Mouse (Mus musculus): ENCODE data around the gene Fga. TPM values are rescaled to one million over a fixed set of nuclear protein-coding genes. Genes with fewer than 3 reads are reported as not detected.

The Fga gene
- total RNA-seq, 2 experiments from 2014 or later: not detected

- DNase-seq: no peak
- intact Hi-C loops (cut with DNase I; ENCODE audit: low total_unique reads): no loop called here
Measured at GRCm38 (mm10) chr3:83020387-83020786, 5.5 kb upstream of the Fga start.

GRCm38 (mm10) chr3:83021176-83021575 lies 4.7 kb upstream of the Fga start:
- intact Hi-C loops (cut with DNase I; ENCODE audit: low total_unique reads): no loop called here
- no peak for DNase-seq

GRCm38 (mm10) chr3:83025036-83025435 lies 840 bp upstream of the Fga start:
- intact Hi-C loops (cut with DNase I; ENCODE audit: low total_unique reads): no loop called here
- DNase-seq: no peak

DNA sequence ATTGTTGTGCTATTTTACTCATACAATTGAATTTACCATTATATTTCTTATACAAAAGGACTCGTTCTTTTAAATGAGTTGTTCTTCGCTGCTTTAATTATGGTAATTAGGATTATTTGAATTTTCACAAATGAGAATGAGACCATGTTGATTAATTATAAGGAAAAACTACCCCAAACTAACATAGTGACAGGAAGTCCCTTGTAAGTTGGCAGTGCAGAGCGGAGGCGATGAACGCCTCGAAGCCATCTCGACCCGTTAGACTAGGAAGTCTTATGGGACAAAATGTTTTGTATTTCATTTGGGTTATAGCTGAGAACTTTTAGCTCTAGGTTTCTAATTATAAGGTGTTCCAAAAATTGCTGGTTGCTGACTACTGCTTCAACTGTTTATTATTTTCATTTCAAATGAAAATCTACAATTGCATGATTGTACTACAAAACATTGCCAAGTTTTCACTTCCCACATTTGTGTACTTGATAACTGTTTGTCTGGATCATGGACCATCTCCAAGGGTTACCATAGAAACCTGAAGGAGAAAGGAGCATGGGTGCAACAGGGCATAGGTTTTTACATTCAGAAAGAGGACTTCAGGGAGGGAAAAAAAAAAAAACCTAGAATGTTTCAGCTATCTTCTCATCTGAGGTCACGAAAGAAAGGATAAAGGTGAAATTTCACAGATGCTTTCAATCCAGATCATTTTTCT lies 1.8 kb downstream of the Fga start:
- intact Hi-C loops (cut with DNase I; ENCODE audit: low total_unique reads): no loop called here
- no peak for DNase-seq

DNA sequence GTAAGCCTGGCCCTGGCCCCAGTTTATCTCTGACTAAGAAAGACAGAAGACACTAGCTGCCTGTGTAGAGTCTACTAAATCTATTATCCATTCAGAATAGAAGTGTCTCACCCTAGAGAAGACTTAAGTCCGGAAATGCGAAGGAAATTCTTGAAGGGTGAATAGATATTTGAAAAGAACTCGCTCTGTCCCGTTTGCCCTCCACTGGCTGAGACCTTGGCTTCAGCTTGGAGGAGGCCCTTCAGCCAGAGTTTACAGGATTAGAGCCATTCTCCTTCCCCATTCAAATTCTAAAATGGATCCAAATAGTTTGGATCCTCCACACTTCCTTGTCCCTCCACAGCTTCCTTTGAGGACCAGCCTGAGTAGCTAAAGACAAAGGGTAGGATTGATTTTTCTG lies 4.5 kb downstream of the Fga start:
- intact Hi-C loops (cut with DNase I; ENCODE audit: low total_unique reads): no loop called here
- DNase-seq: no peak

DNA sequence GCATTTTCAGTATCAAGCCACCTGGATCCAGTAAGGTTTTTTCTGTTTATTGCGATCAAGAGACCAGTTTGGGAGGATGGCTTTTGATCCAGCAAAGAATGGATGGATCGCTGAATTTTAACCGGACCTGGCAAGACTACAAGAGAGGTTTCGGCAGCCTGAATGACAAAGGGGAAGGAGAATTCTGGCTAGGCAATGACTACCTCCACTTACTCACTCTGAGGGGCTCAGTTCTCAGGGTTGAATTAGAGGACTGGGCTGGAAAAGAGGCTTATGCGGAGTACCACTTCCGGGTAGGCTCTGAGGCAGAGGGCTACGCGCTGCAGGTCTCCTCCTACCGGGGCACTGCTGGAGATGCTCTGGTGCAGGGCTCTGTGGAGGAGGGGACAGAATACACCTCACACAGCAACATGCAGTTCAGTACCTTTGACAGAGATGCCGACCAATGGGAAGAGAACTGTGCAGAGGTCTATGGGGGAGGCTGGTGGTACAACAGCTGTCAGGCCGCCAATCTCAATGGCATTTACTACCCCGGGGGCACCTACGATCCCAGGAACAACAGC lies 7.0 kb downstream of the Fga start:
- no peak for DNase-seq
- intact Hi-C loops (cut with DNase I; ENCODE audit: low total_unique reads): no loop called here

DNA sequence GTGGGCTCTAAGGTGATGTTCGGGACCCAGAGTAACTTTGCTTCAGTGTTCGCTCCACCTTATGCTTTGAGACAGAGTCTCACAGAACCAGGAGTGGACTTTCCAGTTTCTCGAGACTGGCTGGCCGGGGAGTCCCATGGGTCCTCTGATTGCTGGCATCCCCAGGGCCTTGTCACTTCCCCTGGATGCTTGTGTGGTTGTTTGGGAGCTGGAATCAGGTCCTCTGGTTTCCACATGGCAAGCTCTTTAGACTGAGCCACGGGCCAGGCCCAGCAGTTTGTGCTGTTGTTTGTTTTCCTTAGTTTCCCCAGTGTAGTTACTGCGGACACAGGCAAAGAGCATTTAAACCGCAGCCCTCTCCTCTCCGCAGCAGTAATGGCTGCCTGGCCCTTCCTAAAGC lies 7.9 kb downstream of the Fga start:
- DNase-seq: no peak
- intact Hi-C loops (cut with DNase I; ENCODE audit: low total_unique reads): no loop called here

DNA sequence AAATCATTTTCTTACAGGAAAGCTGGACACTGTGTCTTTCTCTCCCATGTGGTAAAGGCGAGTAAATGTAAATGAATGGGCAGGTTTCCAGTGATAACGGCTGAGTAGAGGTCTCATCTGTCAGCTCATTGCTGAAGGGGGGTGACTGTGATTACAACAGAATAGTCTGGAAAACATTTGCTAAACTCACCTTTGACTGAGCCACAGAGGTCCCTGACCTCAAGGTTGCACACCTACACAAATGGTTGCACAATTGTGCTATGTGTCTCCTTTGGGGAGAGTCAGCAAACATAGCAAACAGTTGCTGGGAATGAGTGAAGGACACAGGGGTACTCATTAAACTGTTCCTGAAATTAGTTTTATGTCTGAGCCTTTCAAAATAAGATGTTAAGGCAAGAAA lies 13.0 kb downstream of the Fga start:
- intact Hi-C loops (cut with DNase I; ENCODE audit: low total_unique reads): no loop called here
- DNase-seq: no peak

GRCm38 (mm10) chr3:83039666-83040065 lies 13.8 kb downstream of the Fga start:
- intact Hi-C loops (cut with DNase I; ENCODE audit: low total_unique reads): no loop called here

DNA sequence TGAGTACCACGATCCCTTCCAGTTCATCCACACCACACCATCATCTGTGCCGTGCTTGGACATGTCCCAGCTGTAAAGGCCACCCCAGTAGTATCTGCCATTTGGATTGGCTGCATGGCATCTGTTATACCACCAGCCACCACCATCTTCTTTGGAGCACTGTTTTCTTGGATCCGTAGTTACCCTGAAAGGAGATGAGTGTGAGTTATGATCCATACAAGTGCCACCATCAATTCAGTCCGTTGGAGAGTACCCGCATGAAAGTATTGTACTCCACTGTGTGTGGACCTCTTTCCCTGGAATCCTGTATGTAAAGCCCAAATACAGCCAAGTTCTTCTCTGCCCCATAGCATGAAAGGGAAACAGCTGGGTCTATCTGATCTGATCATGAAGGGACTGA lies 16.6 kb downstream of the Fga start:
- intact Hi-C loops (cut with DNase I; ENCODE audit: low total_unique reads): no loop called here

More at GRCm38 (mm10) chr3:83039666-83040065, 13.8 kb downstream of the Fga start:
- DNase-seq: no peak

GRCm38 (mm10) chr3:83046649-83047048 lies 20.8 kb downstream of the Fga start:
- intact Hi-C loops (cut with DNase I; ENCODE audit: low total_unique reads): no loop called here
- DNase-seq: no peak

More for the DNA sequence above, 16.6 kb downstream of the Fga start:
- no peak for DNase-seq

DNA sequence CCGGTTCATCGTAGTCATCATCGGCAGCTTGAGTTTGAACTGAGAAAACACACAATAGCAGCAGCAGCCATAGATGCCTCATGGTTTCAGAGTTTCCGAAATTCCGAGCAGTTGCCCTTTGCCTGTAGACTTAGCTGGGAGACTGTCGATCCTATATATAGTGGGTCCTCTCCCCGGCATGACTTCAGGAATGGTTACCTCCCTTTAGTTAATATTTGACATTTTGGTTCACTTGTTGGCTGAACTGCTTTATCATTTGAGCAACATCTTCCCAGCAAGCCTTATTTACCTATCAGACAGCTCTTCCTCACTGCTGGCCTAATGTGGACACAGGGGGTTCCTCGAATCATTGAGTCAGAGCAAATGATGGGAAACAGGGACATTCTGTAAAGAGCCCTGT lies 23.8 kb downstream of the Fga start, which contains the start of gene Fgb:
Gene Fgb (minus strand): TSS at position 184 of the 400 bp plus-strand sequence.
- no peak for DNase-seq
- intact Hi-C loops (cut with DNase I; ENCODE audit: low total_unique reads): no loop called here

- no peak for DNase-seq
- intact Hi-C loops (cut with DNase I; ENCODE audit: low total_unique reads): no loop called here
Measured at GRCm38 (mm10) chr3:83050661-83051060, 24.8 kb downstream of the Fga start.

DNA sequence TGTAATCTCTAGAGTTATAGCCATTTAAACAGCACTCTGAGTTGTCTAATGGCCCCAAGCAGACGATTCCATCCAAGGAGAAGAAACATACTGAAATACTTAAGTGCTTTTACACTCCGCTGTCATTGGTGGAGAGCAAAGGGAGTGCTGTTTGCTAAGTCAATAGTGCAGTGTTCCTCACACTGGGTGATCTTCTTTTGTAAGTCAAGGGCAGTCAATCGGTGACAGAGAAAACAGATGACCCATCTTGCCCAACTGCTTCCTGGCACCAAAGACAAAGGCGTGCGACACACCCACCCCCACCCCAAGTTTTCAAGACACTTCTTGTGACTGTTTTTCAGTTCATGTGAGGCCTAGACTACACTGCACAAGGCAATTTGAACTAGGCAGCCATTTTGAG lies 26.2 kb downstream of the Fga start:
- no peak for DNase-seq
- intact Hi-C loops (cut with DNase I; ENCODE audit: low total_unique reads): loop anchor here (2.0 kb wide), 1 partner anchor 51 kb away; no protein-coding TSS in a partner anchor

DNA sequence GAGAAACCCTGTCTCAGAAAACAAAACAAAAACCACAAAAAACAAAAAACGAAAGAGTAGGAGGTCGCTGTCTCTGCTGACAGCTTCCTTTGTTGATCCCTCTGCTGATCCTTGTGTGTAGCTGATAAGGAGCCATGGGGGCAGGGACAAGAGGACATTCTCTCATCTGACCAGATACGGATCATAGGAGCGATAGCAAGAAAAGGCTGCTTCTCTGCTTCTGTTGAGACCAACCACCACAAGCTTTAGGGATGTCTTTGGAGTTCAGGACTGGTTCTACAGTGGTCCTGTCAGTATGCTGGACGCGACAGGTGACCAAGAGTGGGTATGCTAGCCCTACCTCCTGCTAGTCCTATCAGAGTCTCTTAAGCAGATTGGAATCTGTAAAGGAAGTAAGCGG lies 27.2 kb downstream of the Fga start:
- no peak for DNase-seq
- intact Hi-C loops (cut with DNase I; ENCODE audit: low total_unique reads): loop anchor here (2.0 kb wide), 1 partner anchor 52 kb away; no protein-coding TSS in a partner anchor

DNA sequence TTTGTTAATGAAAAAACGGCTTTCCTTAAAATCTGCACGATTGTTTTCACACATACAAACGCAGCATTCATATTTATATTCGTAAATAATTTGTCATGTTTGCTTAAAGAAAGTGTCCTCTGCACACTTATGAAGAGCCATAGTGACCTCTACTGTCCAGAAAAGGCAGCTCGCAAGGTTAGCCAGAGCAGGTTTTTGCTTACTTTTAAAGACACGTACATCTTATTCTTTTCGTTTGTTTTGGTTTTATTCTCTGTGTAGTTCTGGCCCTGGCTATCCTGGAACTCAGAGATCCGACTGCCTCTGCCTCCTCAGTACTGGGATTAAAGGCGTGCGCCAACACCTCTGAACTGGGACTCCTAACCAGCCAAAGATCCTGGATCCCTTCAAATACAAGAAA lies 27.9 kb downstream of the Fga start:
- no peak for DNase-seq
- intact Hi-C loops (cut with DNase I; ENCODE audit: low total_unique reads): loop anchor here (2.0 kb wide), 1 partner anchor 53 kb away; no protein-coding TSS in a partner anchor

DNA sequence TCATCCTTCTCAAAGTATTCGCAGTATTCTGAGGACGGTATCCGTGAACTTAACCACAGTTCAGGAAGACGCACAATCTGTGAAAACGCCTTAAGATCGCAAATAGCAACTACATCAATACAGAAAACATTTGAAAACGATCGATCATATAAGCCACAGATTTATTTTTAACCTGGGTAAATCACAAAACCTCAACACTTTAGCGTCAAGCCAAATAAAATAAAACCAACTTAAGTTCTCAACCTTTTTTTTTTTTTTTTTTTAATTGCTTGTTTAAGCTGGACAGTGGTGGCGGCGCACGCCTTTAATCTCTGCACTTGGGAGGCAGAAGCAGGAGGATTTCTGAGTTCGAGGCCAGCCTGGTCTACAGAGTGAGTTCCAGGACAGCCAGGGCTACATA lies 28.9 kb downstream of the Fga start:
- DNase-seq: no peak
- intact Hi-C loops (cut with DNase I; ENCODE audit: low total_unique reads): no loop called here

GRCm38 (mm10) chr3:83055281-83056038 lies 29.6 kb downstream of the Fga start, which contains the start of gene Plrg1:
TSS of gene Plrg1 (plus strand) at chr3:83055522.
- intact Hi-C loops (cut with DNase I; ENCODE audit: low total_unique reads): no loop called here
- peak; percentile 99 for DNase-seq

DNA sequence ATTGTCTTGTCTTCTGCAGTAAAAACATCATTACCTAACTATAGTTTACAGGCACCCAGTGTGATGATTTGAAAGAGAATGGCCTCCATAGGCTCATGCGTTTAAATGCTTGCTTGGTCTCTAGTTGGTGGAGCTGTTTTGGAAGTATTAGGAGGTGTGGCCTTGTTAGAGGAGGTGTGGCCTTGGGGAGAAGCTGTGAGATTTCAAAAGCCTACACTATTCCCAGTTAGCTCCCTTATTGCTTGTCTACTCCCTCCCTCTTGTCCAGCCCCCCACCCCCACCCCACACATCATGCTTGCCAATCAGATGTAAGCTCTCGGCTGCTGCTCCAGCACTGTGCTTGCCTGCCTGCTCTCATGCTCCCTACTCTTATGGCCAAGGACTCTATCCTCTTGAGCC lies 31.2 kb downstream of the Fga start:
- intact Hi-C loops (cut with DNase I; ENCODE audit: low total_unique reads): no loop called here

DNA sequence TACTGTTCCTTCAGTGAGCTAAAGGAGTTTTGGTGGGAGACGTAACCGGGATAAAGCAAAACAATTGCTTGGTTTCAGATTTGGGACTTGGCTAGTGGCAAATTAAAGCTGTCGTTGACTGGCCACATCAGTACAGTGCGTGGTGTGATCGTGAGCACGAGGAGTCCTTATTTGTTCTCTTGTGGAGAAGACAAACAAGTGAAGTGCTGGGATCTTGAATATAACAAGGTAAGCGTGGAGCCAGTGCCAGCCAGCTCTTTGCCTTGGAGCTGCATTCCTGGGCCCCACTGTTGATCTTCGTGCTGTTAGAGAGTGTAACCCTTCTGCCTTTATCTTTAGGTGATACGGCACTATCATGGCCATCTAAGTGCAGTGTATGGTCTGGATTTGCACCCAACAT lies 42.0 kb downstream of the Fga start:
- intact Hi-C loops (cut with DNase I; ENCODE audit: low total_unique reads): no loop called here
- no peak for DNase-seq

More for the DNA sequence above, 31.2 kb downstream of the Fga start:
- no peak for DNase-seq
